Mouse (Mus musculus): Measurements from ENCODE around the gene Ap3b1. TPM values are rescaled to one million over a fixed set of nuclear protein-coding genes. Genes with fewer than 3 reads are reported as not detected.

Ap3b1 gene
- polyA plus RNA-seq, 1 experiment from 2014 or later, result 29.4 TPM

GRCm38 (mm10) chr13:94560878-94561277 is 202.1 kb downstream of the Ap3b1 start:
- Histone ChIP-seq H3K4me2 (no peak overlapping the region), H3K36me3 (no peaks in the 10 kb centered on the region), H3K9me3 (no peaks in the 10 kb centered on the region), H3K9ac (no peak overlapping the region), H3K27me3 (peaks cover 65% of the 10 kb centered on the region), H3K4me3 (no peak overlapping the region), H3K4me1 (replicated peaks) (peaks cover 28% of the 10 kb centered on the region), H3K27ac (replicated peaks) (no peak overlapping the region)
- ATAC-seq (ENCODE audit: low read depth), result no peak
- 59% methylated on average over 11 of the region's 11 CpGs for WGBS

GRCm38 (mm10) chr13:94562652-94563339 is 204.0 kb downstream of the Ap3b1 start:
- WGBS, result 29% methylated on average over 9 of the region's 9 CpGs
- H3K9me3 ChIP-seq, result no peaks in the 10 kb centered on the region
- H3K4me2 ChIP-seq, result no peak overlapping the region
- no peak overlapping the region for H3K9ac ChIP-seq
- H3K27me3 ChIP-seq, result peaks cover 83% of the 10 kb centered on the region
- 0 out of 2 replicates have a peak, but pooled peaks cover 4% of the 10 kb centered on the region for H3K36me3 ChIP-seq
- no peak overlapping the region for H3K27ac ChIP-seq (replicated peaks)
- H3K4me1 ChIP-seq (replicated peaks), result peaks cover 29% of the 10 kb centered on the region
- ATAC-seq (ENCODE audit: low read depth), result no peak
- no peak overlapping the region for H3K4me3 ChIP-seq

GRCm38 (mm10) chr13:94563836-94564235 is 205.1 kb downstream of the Ap3b1 start:
- WGBS, result 72% methylated on average over 8 of the region's 8 CpGs
- Histone ChIP-seq H3K9me3 (no peaks in the 10 kb centered on the region), H3K9ac (no peak overlapping the region), H3K4me2 (no peak overlapping the region), H3K27me3 (peaks cover 86% of the 10 kb centered on the region), H3K27ac (replicated peaks) (no peak overlapping the region), H3K4me1 (replicated peaks) (peaks cover 29% of the 10 kb centered on the region), H3K4me3 (no peak overlapping the region), H3K36me3 (0 out of 2 replicates have a peak, but pooled peaks cover 4% of the 10 kb centered on the region)
- no peak for ATAC-seq (ENCODE audit: low read depth)

DNA sequence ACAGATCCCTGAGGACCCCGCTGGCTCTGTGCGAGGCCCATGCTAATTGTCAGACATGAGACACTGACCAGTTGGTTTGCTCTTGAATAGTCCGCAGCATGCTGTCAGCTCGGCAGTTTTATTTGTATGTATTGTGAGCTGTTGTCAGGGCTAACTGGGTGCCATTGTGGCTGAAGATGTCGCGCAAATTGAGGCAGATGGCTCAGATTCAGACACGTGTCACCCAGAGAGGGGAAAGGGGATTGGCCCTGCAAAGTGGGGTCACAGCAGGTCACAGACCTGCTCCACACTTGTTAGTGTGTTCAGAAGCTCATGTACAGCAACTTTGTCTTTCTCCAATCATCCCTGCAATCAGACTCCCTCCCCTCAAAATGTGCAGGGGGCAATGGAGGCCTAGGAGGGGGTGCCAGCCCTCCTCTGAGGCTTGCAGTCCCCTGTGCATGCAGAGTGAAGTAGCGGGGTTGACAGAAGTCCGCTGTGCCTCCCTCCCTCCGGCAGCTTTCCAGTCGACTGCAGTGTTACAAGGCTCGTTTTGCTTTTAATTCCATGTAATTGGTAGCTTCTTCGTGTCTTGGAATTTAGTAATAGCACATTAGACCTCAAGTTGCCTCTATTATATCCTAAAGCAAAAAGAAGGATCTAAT is 205.7 kb downstream of the Ap3b1 start:
- H3K27me3 ChIP-seq, result peaks cover 89% of the 10 kb centered on the region
- no peak overlapping the region for H3K9ac ChIP-seq
- H3K36me3 ChIP-seq, result 0 out of 2 replicates have a peak, but pooled peaks cover 4% of the 10 kb centered on the region
- H3K4me2 ChIP-seq, result no peak overlapping the region
- WGBS, result 15% methylated on average over 13 of the region's 13 CpGs
- peaks cover 29% of the 10 kb centered on the region for H3K4me1 ChIP-seq (replicated peaks)
- H3K9me3 ChIP-seq, result no peaks in the 10 kb centered on the region
- H3K4me3 ChIP-seq, result no peak overlapping the region
- ATAC-seq (ENCODE audit: low read depth), result peak; percentile 42
- peak overlapping the region; percentile 49; the same call in 1 of the 2 replicates for H3K27ac ChIP-seq (replicated peaks)

DNA sequence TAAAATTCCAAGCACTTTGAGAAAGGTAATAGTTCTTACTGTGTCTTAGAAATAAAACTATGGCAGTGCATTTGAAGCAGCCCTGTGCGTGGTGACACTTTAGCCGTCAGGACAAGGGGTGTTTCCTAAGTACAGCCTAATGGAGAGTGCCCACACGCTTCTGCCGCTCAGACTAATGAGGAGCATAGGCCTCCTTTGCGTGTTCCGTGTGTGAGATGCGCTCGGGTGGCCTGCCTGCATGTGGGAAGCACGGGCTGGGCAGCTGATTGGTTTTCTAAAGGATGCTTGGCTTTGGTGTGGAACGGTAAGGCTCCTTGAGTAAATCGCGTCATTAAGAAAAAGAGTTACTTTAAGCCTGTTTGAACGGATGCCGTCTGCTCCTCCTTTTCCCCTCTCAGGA is 206.4 kb downstream of the Ap3b1 start:
- ATAC-seq (ENCODE audit: low read depth), result 0 out of 2 replicates have a peak, but pooled peaks have one; percentile 21
- Histone ChIP-seq H3K4me2 (no peak overlapping the region), H3K9ac (no peak overlapping the region), H3K9me3 (no peaks in the 10 kb centered on the region), H3K36me3 (0 out of 2 replicates have a peak, but pooled peaks cover 4% of the 10 kb centered on the region), H3K27ac (replicated peaks) (peak overlapping the region; percentile 30; the same call in 1 of the 2 replicates), H3K27me3 (peaks cover 91% of the 10 kb centered on the region), H3K4me3 (no peak overlapping the region), H3K4me1 (replicated peaks) (peaks cover 29% of the 10 kb centered on the region)
- WGBS, result 79% methylated on average over 14 of the region's 14 CpGs

DNA sequence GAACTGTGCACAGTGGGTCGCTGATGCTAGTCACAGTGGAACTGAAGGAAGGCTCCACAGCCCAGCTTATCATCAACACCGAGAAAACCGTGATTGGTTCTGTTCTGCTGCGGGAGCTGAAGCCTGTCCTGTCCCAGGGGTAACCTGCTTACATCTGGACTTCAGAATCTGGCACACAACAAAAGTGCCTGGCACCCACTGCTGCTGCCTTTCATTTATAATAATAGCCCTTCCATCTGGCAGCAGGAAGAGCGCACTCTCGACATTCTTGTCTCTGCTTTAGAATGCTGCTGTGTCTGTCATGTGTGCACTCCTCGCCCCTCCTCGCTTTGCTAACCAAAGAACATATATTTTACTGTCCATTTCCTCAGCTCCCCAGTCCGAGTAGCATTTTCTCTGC is 206.9 kb downstream of the Ap3b1 start:
- Histone ChIP-seq H3K4me2 (no peak overlapping the region), H3K9me3 (no peaks in the 10 kb centered on the region), H3K9ac (no peak overlapping the region), H3K36me3 (0 out of 2 replicates have a peak, but pooled peaks cover 4% of the 10 kb centered on the region), H3K4me3 (no peak overlapping the region), H3K27ac (replicated peaks) (0 out of 2 replicates have a peak overlapping the region, but pooled peaks have one; percentile 30), H3K27me3 (peaks cover 92% of the 10 kb centered on the region), H3K4me1 (replicated peaks) (peaks cover 29% of the 10 kb centered on the region)
- WGBS, result 56% methylated on average over 9 of the region's 9 CpGs
- ATAC-seq (ENCODE audit: low read depth), result no peak

- peaks cover 26% of the 10 kb centered on the region for H3K4me1 ChIP-seq (replicated peaks)
- H3K9me3 ChIP-seq, result no peaks in the 10 kb centered on the region
- ATAC-seq (ENCODE audit: low read depth), result no peak
- H3K36me3 ChIP-seq, result 0 out of 2 replicates have a peak, but pooled peaks cover 4% of the 10 kb centered on the region
- no peak overlapping the region for H3K27ac ChIP-seq (replicated peaks)
- WGBS, result 70% methylated on average over 6 of the region's 6 CpGs
- no peak overlapping the region for H3K4me2 ChIP-seq
- no peak overlapping the region for H3K9ac ChIP-seq
- no peak overlapping the region for H3K4me3 ChIP-seq
- H3K27me3 ChIP-seq, result peaks cover 94% of the 10 kb centered on the region
Measured at GRCm38 (mm10) chr13:94567739-94568138, 209.0 kb downstream of the Ap3b1 start.

DNA sequence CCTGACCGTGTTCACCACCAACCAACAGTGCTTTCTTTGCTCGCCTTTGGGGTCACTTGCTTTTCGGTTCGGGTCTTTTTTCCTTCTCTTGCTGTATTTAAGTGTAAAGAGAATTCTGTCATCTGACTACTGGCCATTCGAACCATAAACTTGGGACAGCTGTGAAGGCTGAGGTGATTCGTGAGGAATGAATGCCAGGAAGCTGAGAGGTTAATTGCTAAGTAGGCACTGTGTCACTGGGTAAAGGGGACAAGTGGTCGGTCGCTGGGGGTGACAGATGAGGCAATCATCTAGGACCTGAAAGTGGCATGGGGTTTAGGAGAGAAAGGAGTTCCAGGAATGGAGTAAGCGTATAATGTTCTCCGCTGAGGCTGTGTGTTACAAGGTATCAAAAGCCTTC is 212.2 kb downstream of the Ap3b1 start:
- no peak overlapping the region for H3K4me2 ChIP-seq
- H3K4me1 ChIP-seq (replicated peaks), result peaks cover 24% of the 10 kb centered on the region
- no peak overlapping the region for H3K27ac ChIP-seq (replicated peaks)
- H3K27me3 ChIP-seq, result peaks cover 96% of the 10 kb centered on the region
- H3K9ac ChIP-seq, result no peak overlapping the region
- H3K36me3 ChIP-seq, result 0 out of 2 replicates have a peak, but pooled peaks cover 4% of the 10 kb centered on the region
- no peaks in the 10 kb centered on the region for H3K9me3 ChIP-seq
- H3K4me3 ChIP-seq, result no peak overlapping the region
- 78% methylated on average over 10 of the region's 10 CpGs for WGBS
- ATAC-seq (ENCODE audit: low read depth), result no peak

DNA sequence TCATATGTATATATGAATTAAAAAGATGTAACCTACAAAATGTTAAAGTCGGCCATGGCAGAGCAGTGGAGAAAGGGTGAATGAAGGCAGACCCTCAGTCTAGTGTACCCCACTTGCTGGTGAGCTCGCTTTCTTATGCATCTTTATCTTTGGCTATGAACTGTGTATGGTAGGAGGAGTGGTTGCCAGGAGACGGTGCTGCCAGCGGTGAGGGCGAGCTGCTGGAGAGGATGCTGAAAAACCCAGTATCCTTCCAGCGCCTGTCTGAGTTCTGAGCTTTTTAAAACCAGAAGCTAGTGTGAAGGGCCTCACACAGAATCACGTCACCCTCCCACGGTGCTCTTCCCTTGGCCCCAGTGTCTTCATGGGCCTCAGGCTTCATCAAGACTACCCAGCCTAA is 214.6 kb downstream of the Ap3b1 start:
- no peak overlapping the region for H3K27ac ChIP-seq (replicated peaks)
- H3K4me3 ChIP-seq, result no peak overlapping the region
- WGBS, result 79% methylated on average over 8 of the region's 8 CpGs
- H3K9me3 ChIP-seq, result no peaks in the 10 kb centered on the region
- no peak overlapping the region for H3K9ac ChIP-seq
- H3K4me1 ChIP-seq (replicated peaks), result peaks cover 44% of the 10 kb centered on the region
- ATAC-seq (ENCODE audit: low read depth), result no peak
- no peak overlapping the region for H3K4me2 ChIP-seq
- no peaks in the 10 kb centered on the region for H3K36me3 ChIP-seq
- peaks cover 96% of the 10 kb centered on the region for H3K27me3 ChIP-seq

GRCm38 (mm10) chr13:94573833-94574232 is 215.1 kb downstream of the Ap3b1 start:
- WGBS, result 64% methylated on average over 7 of the region's 7 CpGs
- Histone ChIP-seq H3K4me2 (no peak overlapping the region), H3K27me3 (peaks cover 96% of the 10 kb centered on the region), H3K4me1 (replicated peaks) (peaks cover 44% of the 10 kb centered on the region), H3K36me3 (no peaks in the 10 kb centered on the region), H3K4me3 (no peak overlapping the region), H3K9ac (no peak overlapping the region), H3K27ac (replicated peaks) (no peak overlapping the region), H3K9me3 (no peaks in the 10 kb centered on the region)
- ATAC-seq (ENCODE audit: low read depth), result no peak

DNA sequence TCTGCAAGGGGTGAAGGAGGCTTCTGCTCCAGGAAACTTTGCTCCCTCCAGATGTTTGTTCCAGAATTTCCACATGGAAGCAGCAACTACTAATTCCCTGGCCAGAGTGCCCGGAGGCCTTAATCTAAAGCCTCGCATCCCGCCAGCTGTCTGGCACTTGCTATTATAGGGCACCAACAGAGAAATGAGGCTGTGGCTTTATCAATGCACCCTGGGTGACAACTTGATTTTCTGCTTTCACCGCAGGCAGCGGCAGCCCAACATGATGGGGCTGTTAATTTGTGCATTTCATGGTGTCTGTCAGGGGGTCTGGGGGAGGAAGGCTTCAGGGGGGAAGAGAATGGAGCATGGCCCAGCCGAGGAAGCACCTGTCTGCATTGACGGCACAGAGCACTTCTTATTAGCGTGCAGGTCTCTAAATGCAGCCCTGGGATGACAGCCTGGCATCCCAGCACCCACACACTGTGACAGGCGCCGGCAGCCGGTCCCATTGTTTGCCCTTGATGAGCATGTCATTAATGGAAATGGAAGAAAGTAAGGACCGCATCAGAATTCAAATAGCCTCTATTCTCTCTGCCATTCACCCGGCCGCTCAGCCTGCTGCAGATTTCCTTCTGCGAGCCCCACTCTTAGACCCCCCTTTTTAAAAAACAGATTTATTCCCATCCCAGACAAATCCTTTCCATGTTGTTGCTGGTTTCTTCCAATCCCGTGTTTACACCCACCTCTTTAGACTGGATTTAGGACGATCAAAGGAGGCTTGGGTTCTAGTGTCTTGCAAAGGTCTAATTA is 217.0 kb downstream of the Ap3b1 start:
- Histone ChIP-seq H3K9ac (no peak overlapping the region), H3K4me3 (no peak overlapping the region)
- 8% methylated on average over 17 of the region's 17 CpGs for WGBS

More for the DNA sequence above, 217.0 kb downstream of the Ap3b1 start:
- ATAC-seq (ENCODE audit: low read depth), result peak; percentile 87
- H3K27ac ChIP-seq (replicated peaks), result peak overlapping the region; percentile 28; the same call in 1 of the 2 replicates
- peaks cover 96% of the 10 kb centered on the region for H3K27me3 ChIP-seq
- H3K36me3 ChIP-seq, result no peaks in the 10 kb centered on the region
- H3K9me3 ChIP-seq, result no peaks in the 10 kb centered on the region
- peaks cover 44% of the 10 kb centered on the region for H3K4me1 ChIP-seq (replicated peaks)
- peak overlapping the region; percentile 24 for H3K4me2 ChIP-seq
